Mouse (Mus musculus) bone marrow, adult 2 months (tissue): ENCODE data around the gene Zbtb45.

Experiments
- CTCF ChIP-seq: fragments of 200-500 bp; IDR thresholded peaks from 2 replicates; pipeline ENCODE4 v1.5.1; 2011; ENCODE audit warnings: low read length, control low read depth; ENCODE audit not compliant: control insufficient read depth, insufficient read depth
- POLR2A ChIP-seq: fragments of 200-500 bp; IDR thresholded peaks from 2 replicates; pipeline ENCODE4 v1.6.1; 2011; ENCODE audit warnings: low read depth, mild to moderate bottlenecking, control low read depth, low read length, borderline replicate concordance; ENCODE audit not compliant: control insufficient read depth

- no peak for TF ChIP-seq POLR2A
- no peak for TF ChIP-seq CTCF
Observed at GRCm38 (mm10) chr7:12993148-12993547, 16.7 kb downstream of the Zbtb45 start.
